Mouse (Mus musculus) liver, adult 2 months (tissue): Measurements from ENCODE around the gene Ntsr2. TPM values are rescaled to one million over a fixed set of nuclear protein-coding genes. Genes with fewer than 3 reads are reported as not detected.
A peak's percentile ranks its signal among the peaks of the same experiment; 100 is the strongest.

ENCODE experiments used
- DNase-seq: peaks from one replicate; pipeline ENCODE4 v3.0.0-alpha.2; 2011; ENCODE audit warnings: low read depth, low spot score; ENCODE audit errors: extremely low read depth
- H3K27ac ChIP-seq: fragments of 200-500 bp; replicated peaks from 2 replicates; pipeline ENCODE4 v1.5.1; 2012; ENCODE audit warnings: low read depth, mild to moderate bottlenecking, control low read depth, inconsistent platforms, low read length; ENCODE audit not compliant: insufficient read depth
- H3K27me3 ChIP-seq: fragments of 200-500 bp; 2 replicates; pipeline ENCODE4 v1.6.1; 2012; ENCODE audit warnings: mild to moderate bottlenecking, moderate library complexity, low read length, inconsistent platforms; ENCODE audit not compliant: control insufficient read depth, insufficient read depth
- H3K36me3 ChIP-seq: fragments of 200-500 bp; 2 replicates; pipeline ENCODE4 v1.6.1; 2012; ENCODE audit warnings: low read length, inconsistent platforms; ENCODE audit not compliant: control insufficient read depth, insufficient read depth
- H3K4me1 ChIP-seq: fragments of 200-500 bp; 2 replicates; pipeline ENCODE4 v1.6.1; 2011; ENCODE audit warnings: low read length; ENCODE audit not compliant: control insufficient read depth, insufficient read depth
- H3K4me3 ChIP-seq: fragments of 200-500 bp; 2 replicates; pipeline ENCODE4 v1.5.1; 2011; ENCODE audit warnings: low read depth, mild to moderate bottlenecking, control low read depth, low read length, moderate library complexity; ENCODE audit not compliant: insufficient read depth
- H3K79me2 ChIP-seq: fragments of 200-500 bp; 2 replicates; pipeline ENCODE4 v1.6.1; 2012; ENCODE audit warnings: inconsistent platforms, mild to moderate bottlenecking, low read length, moderate library complexity; ENCODE audit not compliant: control insufficient read depth, insufficient read depth
- H3K9ac ChIP-seq: fragments of 200-500 bp; 2 replicates; pipeline ENCODE4 v1.6.1; 2012; ENCODE audit warnings: low read depth, mild to moderate bottlenecking, control low read depth, inconsistent platforms, low read length
- CTCF ChIP-seq: fragments of 200-500 bp; IDR thresholded peaks from 2 replicates; pipeline ENCODE4 v1.5.1; 2011; ENCODE audit warnings: low read depth, low read length, control low read depth
- POLR2A ChIP-seq: fragments of 200-500 bp; IDR thresholded peaks from 2 replicates; pipeline ENCODE4 v1.6.1; 2011; ENCODE audit warnings: low read length, control low read depth; ENCODE audit not compliant: insufficient read depth; ENCODE audit errors: extremely low read depth
- WGBS: fragments of 180-500 bp; shearing (Covaris S2); methylation state at CpG from one replicate; pipeline ENCODE4 v1.1.7; 2018; 5-methylcytosine and 5-hydroxymethylcytosine counted together
- polyA plus RNA-seq: library from polyadenylated mRNA; depleted of rRNA; stranded (reverse); fragments of >200 nt; gene quantifications from 2 replicates; pipeline ENCODE4 v1.2.3, GENCODE M21; 2012
- total RNA-seq: library from RNA; depleted of rRNA; stranded (reverse); fragments of >200 nt; gene quantifications from 2 replicates; pipeline ENCODE4 v1.2.3, GENCODE M21; 2014

Ntsr2 gene
- total and polyA plus RNA-seq, 2 experiments = not detected

GRCm38 (mm10) chr12:16643508-16644345 lies 9.5 kb upstream of the Ntsr2 start:
- peak; percentile 30 for DNase-seq
- Histone ChIP-seq H3K79me2 (no peaks in the 10 kb centered on the region), H3K36me3 (no peaks in the 10 kb centered on the region), H3K27me3 (no peaks in the 10 kb centered on the region), H3K4me3 (no peak overlapping the region), H3K27ac (no peak overlapping the region), H3K4me1 (no peaks in the 10 kb centered on the region), H3K9ac (no peak overlapping the region)
- TF ChIP-seq CTCF (no peak), POLR2A (no peak)
- WGBS = 70% methylated on average over 12 of the region's 12 CpGs

DNA sequence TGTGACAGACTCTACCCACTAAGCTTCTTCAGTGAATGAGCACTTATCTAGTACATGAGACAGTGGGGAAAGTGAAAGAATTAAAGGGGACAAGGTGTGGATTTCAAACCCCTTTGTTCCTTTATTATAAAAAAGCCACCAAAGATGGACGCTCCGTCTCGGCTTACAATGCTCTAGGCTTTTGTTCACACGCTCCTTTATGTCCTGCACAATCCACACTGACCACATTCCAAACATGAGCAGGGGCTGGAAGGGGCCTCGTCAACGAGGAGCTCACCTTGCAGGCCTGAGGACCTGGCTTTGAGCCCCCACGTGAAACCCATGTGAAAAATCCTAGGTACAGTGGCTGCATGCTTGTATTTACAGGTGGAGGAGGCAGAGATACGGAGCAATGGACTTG lies 8.5 kb upstream of the Ntsr2 start:
- no peak for TF ChIP-seq CTCF
- TF ChIP-seq POLR2A = no peak
- DNase-seq = no peak
- no peaks in the 10 kb centered on the region for H3K4me1 ChIP-seq
- no peak overlapping the region for H3K4me3 ChIP-seq
- H3K27ac ChIP-seq = no peak overlapping the region
- no peaks in the 10 kb centered on the region for H3K79me2 ChIP-seq
- H3K36me3 ChIP-seq = no peaks in the 10 kb centered on the region
- no peaks in the 10 kb centered on the region for H3K27me3 ChIP-seq
- H3K9ac ChIP-seq = no peak overlapping the region
- WGBS = 79% methylated on average over 8 of the region's 8 CpGs

GRCm38 (mm10) chr12:16646780-16647409 lies 6.3 kb upstream of the Ntsr2 start:
- no peaks in the 10 kb centered on the region for H3K4me1 ChIP-seq
- no peaks in the 10 kb centered on the region for H3K36me3 ChIP-seq
- no peak overlapping the region for H3K27ac ChIP-seq
- H3K4me3 ChIP-seq = no peak overlapping the region
- no peaks in the 10 kb centered on the region for H3K79me2 ChIP-seq
- DNase-seq = no peak
- TF ChIP-seq CTCF = no peak
- no peak for TF ChIP-seq POLR2A
- WGBS = 59% methylated on average over 9 of the region's 9 CpGs
- no peak overlapping the region for H3K9ac ChIP-seq
- no peaks in the 10 kb centered on the region for H3K27me3 ChIP-seq

GRCm38 (mm10) chr12:16648273-16648672 lies 4.9 kb upstream of the Ntsr2 start:
- TF ChIP-seq CTCF (no peak), POLR2A (no peak)
- Histone ChIP-seq H3K9ac (no peak overlapping the region), H3K27ac (no peak overlapping the region), H3K27me3 (no peaks in the 10 kb centered on the region), H3K79me2 (no peaks in the 10 kb centered on the region), H3K4me3 (no peak overlapping the region), H3K4me1 (no peaks in the 10 kb centered on the region), H3K36me3 (no peaks in the 10 kb centered on the region)
- DNase-seq = no peak
- 84% methylated on average over 6 of the region's 6 CpGs for WGBS

DNA sequence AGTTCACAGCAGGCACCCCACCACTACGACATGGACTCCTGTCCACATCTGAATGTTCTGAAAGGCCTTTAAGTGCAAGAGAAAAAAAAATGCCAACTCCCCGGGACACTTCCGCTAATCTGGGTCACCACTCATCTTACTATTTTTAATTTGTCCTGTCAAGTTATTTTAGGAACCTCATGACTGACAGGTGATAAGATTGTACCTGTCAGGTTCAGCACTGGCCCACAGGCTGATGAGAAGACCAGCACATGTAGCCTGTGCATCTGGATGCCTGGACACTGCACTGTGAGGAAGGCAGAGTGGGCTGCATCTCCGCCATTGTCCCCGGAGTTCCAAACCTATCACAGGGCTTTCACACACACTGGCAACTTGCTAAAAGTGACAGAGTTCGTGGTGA lies 3.4 kb upstream of the Ntsr2 start:
- Histone ChIP-seq H3K27ac (no peak overlapping the region), H3K79me2 (no peaks in the 10 kb centered on the region), H3K4me3 (no peak overlapping the region), H3K27me3 (no peaks in the 10 kb centered on the region), H3K4me1 (no peaks in the 10 kb centered on the region), H3K36me3 (no peaks in the 10 kb centered on the region), H3K9ac (no peak overlapping the region)
- no peak for DNase-seq
- no peak for TF ChIP-seq CTCF
- TF ChIP-seq POLR2A = no peak
- WGBS = 81% methylated on average over 6 of the region's 6 CpGs

GRCm38 (mm10) chr12:16655604-16656003 lies 2.4 kb downstream of the Ntsr2 start:
- WGBS = 84% methylated on average over 4 of the region's 4 CpGs
- TF ChIP-seq CTCF (no peak), POLR2A (no peak)
- Histone ChIP-seq H3K4me1 (no peaks in the 10 kb centered on the region), H3K36me3 (no peaks in the 10 kb centered on the region), H3K27ac (no peak overlapping the region), H3K79me2 (no peaks in the 10 kb centered on the region), H3K9ac (no peak overlapping the region), H3K4me3 (no peak overlapping the region), H3K27me3 (no peaks in the 10 kb centered on the region)
- no peak for DNase-seq
